Mouse (Mus musculus) olfactory bulb, adult 2 months (tissue): ENCODE data around the gene Pigm. TPM values are rescaled to one million over a fixed set of nuclear protein-coding genes. Genes with fewer than 3 reads are reported as not detected.

ENCODE experiments used
- H3K27ac ChIP-seq: fragments of 200-500 bp; 2 replicates; pipeline ENCODE4 v1.5.1; 2012; ENCODE audit warnings: low read depth, low read length; ENCODE audit not compliant: insufficient read depth
- H3K4me1 ChIP-seq: fragments of 200-500 bp; 2 replicates; pipeline ENCODE4 v1.6.1; 2012; ENCODE audit warnings: low read length; ENCODE audit not compliant: control insufficient read depth, insufficient read depth
- H3K4me3 ChIP-seq: fragments of 200-500 bp; 2 replicates; pipeline ENCODE4 v1.5.1; 2012; ENCODE audit warnings: mild to moderate bottlenecking, low read depth, low read length, moderate library complexity; ENCODE audit not compliant: insufficient read depth
- CTCF ChIP-seq: fragments of 200-500 bp; IDR thresholded peaks from 2 replicates; pipeline ENCODE4 v1.5.1; 2012; ENCODE audit warnings: low read depth, mild to moderate bottlenecking, low read length, moderate library complexity; ENCODE audit not compliant: insufficient read depth
- POLR2A ChIP-seq: fragments of 200-500 bp; IDR thresholded peaks from 2 replicates; pipeline ENCODE4 v1.6.1; 2012; ENCODE audit warnings: mild to moderate bottlenecking, low read depth, low read length, moderate library complexity; ENCODE audit not compliant: insufficient read depth
- WGBS: fragments of 180-500 bp; shearing (Covaris S2); methylation state at CpG from one replicate; pipeline ENCODE4 v1.1.7; 2018; 5-methylcytosine and 5-hydroxymethylcytosine counted together
- polyA plus RNA-seq: library from polyadenylated mRNA; stranded (reverse); fragments of >200 nt; gene quantifications from 2 replicates; pipeline ENCODE4 v1.2.4, GENCODE M21; 2012; ENCODE audit warnings: low replicate concordance; ENCODE audit not compliant: missing spikeins, insufficient read depth, insufficient read length

Gene Pigm
- polyA plus RNA-seq, 1 experiment, result not detected

DNA sequence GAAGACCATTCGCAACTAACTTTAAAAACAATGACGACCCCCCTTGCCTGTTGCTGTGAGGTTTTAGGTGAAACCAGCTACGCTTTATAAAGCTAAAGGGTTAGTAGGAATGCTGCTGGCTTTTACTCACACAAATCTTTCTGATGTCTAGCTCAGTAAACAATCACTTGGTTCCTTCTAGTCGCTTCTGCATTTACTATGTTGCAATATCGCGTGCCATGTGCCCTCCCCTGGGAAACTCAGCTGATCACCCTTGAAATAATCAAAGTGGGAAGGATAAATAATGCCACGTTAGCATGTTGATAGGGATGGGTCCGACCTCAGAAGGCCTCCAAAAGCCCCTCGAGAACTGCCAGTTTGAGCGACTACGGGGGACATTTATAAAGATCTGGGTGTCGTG is 29.0 kb upstream of the Pigm start:
- TF ChIP-seq POLR2A (no peak), CTCF (no peak)
- Histone ChIP-seq H3K4me1 (peaks cover 14% of the 10 kb centered on the region), H3K4me3 (no peak overlapping the region), H3K27ac (no peak overlapping the region)
- 84% methylated on average over 12 of the region's 12 CpGs for WGBS

- WGBS, result 55% methylated on average over 5 of the region's 5 CpGs
- Histone ChIP-seq H3K4me1 (peaks cover 14% of the 10 kb centered on the region), H3K4me3 (no peak overlapping the region), H3K27ac (peak overlapping the region; percentile 1; the same call in 1 of the 2 replicates)
- TF ChIP-seq CTCF, result no peak
Measured at GRCm38 (mm10) chr1:172349504-172349903, 26.8 kb upstream of the Pigm start.

- WGBS, result 24% methylated on average over 19 of the region's 19 CpGs
- TF ChIP-seq POLR2A (no peak), CTCF (no peak)
Measured at GRCm38 (mm10) chr1:172349916-172350812, 26.2 kb upstream of the Pigm start.

DNA sequence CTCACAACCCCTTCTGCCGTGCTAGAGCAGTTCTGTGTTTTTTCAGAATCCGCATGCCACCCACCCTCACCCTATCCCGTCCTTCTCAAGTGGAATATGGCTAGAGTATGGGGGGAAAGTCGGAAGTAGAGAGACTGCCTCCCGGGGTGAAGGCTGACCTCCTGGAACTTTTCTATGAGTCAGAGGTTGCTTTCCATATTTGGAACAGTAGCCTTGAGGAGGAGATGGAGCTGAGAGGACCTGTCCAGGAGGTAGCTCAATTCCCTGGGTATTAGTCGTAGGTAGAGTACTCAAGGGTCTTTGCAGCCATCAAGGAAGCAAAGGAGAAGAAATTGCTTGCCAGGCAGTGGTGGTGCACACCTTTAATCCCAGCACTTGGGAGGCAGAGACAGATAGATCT is 24.3 kb upstream of the Pigm start:
- Histone ChIP-seq H3K4me3 (no peak overlapping the region), H3K4me1 (peaks cover 12% of the 10 kb centered on the region), H3K27ac (no peak overlapping the region)
- 76% methylated on average over 6 of the region's 6 CpGs for WGBS
- TF ChIP-seq CTCF (no peak), POLR2A (no peak)

More at GRCm38 (mm10) chr1:172349916-172350812, 26.2 kb upstream of the Pigm start:
- Histone ChIP-seq H3K27ac (peak overlapping the region; percentile 71), H3K4me3 (no peak overlapping the region), H3K4me1 (peaks cover 14% of the 10 kb centered on the region)

DNA sequence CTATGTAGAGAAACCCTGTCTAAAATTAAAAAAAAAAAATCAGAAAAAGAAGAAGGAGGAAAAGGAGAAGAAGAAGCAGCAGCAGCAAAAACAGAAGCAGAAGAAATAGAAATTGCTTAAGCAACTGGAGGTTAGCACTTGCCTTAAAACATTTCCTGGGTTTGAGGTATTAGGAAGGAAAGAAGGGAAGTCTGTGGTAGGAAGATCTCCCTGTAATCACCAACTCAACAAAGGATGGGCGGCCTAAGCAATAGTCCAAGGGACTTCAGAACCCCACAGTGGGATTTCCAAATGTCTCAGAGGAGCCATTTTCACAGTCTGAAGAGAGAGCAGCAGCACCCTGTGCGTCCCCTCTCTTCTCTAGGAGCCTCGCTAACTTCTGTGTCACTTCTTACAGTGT is 23.9 kb upstream of the Pigm start:
- Histone ChIP-seq H3K4me1 (peaks cover 12% of the 10 kb centered on the region), H3K4me3 (no peak overlapping the region), H3K27ac (no peak overlapping the region)
- TF ChIP-seq POLR2A, result no peak
- TF ChIP-seq CTCF, result no peak
- WGBS, result 90% methylated on average over 3 of the region's 3 CpGs

DNA sequence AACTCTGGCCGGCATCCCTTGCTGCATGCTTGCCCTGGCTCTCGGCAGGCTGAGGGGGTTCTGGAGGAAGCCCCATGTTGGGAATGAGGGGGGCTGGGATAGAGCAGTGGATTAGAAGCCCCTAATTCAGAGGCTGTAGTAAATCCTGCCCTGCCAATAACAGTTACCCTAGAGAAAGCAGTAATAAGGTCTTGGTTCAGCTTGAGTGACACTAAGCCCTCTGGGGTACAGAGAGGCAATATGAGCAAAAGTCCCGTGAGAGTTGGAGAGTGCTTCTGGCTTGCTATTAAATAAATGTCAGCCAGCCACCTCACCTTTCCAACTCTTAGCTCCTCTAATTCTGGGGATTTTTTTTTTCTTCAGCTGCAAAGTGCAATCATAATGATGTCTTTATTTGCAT is 21.0 kb upstream of the Pigm start:
- TF ChIP-seq POLR2A, result no peak
- TF ChIP-seq CTCF, result no peak
- Histone ChIP-seq H3K4me3 (no peak overlapping the region), H3K27ac (no peak overlapping the region), H3K4me1 (peaks cover 11% of the 10 kb centered on the region)
- WGBS, result 56% methylated on average over 3 of the region's 3 CpGs

- 0% methylated on average over 1 of the region's 1 CpGs for WGBS
- Histone ChIP-seq H3K27ac (0 out of 2 replicates have a peak overlapping the region, but pooled peaks have one; percentile 42), H3K4me1 (peaks cover 6% of the 10 kb centered on the region), H3K4me3 (no peak overlapping the region)
- peak; percentile 73 for TF ChIP-seq CTCF
- no peak for TF ChIP-seq POLR2A
Measured at GRCm38 (mm10) chr1:172357550-172357949, 18.8 kb upstream of the Pigm start.

GRCm38 (mm10) chr1:172358341-172358740 is 18.0 kb upstream of the Pigm start:
- Histone ChIP-seq H3K27ac (peak overlapping the region; percentile 69; the same call in 1 of the 2 replicates), H3K4me1 (peaks cover 6% of the 10 kb centered on the region), H3K4me3 (no peak overlapping the region)
- WGBS, result 42% methylated on average over 10 of the region's 10 CpGs
- TF ChIP-seq POLR2A (no peak), CTCF (no peak)

DNA sequence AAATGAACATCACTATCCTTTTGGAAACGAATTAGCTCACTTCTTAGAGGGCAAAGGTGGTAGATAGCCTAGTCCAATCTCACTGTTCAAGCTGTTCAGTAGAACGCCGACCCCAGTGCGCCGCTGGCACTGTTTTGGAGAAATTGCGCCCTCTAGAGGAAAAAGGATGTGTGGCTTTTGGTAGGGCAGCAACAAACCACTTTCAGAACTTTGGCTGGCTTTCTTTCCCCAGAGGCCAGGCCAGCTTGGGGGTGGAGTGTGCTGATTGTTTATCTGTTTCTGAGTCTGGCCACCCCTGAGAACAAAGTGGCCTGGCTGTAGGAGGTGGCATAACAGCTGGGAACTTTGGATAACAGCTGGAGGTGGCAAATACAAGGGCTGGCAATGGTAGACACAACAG is 11.7 kb upstream of the Pigm start:
- TF ChIP-seq CTCF, result peak; percentile 65; the same call in 1 of the 2 replicates
- TF ChIP-seq POLR2A, result no peak
- Histone ChIP-seq H3K27ac (no peak overlapping the region), H3K4me1 (0 out of 2 replicates have a peak, but pooled peaks cover 2% of the 10 kb centered on the region), H3K4me3 (no peak overlapping the region)
- 6% methylated on average over 6 of the region's 6 CpGs for WGBS
